Mouse (Mus musculus) ES-E14 (cell line): ENCODE measurements at regions not wholly inside any gene's neighbourhood (a gene's known extent, or its start where the extent isn't known, plus 50 kb on each side); places are given as distances from the start of the nearest gene placed in this dataset.

Experiments
- HCFC1 ChIP-seq: IDR thresholded peaks from 2 replicates; pipeline ENCODE4 v1.6.1; 2012; ENCODE audit warnings: low read length, inconsistent platforms, borderline replicate concordance; ENCODE audit not compliant: insufficient read depth
- MAFK ChIP-seq: IDR thresholded peaks from 2 replicates; pipeline ENCODE4 v1.6.1; 2014; ENCODE audit warnings: mild to moderate bottlenecking, low read depth, low read length, inconsistent platforms; ENCODE audit not compliant: insufficient read depth
- ZC3H11A ChIP-seq: IDR thresholded peaks from 2 replicates; pipeline ENCODE4 v1.6.1; 2012; ENCODE audit warnings: low read depth, mild to moderate bottlenecking, inconsistent platforms, low read length, borderline replicate concordance
- ZNF384 ChIP-seq: IDR thresholded peaks from 2 replicates; pipeline ENCODE4 v1.6.1; 2012; ENCODE audit warnings: low read depth, low read length, inconsistent platforms

DNA sequence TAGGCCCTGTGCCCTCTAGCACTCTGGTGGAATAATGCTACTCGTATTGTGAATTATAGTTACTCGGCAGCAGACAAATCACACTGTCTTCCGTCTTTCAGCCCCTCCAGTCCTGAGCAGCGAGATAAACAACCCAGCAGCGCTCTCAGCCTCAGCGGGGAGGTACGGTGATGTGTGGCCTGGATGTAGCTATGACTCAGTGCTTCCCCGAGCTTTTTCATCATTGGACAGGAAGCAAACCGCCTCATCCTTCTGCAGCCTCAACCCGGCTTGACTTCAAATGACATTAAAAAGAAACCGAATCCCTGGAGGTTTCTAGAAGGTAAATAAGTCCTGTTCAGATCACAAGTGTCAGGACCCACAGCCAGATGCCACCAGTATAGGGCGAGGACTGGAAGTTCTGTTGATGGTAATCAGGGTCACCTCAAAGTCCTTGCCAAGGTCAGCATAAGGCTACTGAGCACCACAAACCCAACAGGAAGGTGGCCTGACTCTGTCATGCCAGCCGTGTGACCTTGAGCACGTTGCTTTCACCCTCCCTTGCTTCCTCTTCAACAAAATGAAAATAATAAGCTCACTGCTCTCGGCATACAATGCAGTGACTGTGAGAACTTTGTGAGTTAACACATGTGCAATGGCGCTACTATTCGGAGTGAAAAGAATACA lies 199.0 kb upstream of the Hes1 start:
- TF ChIP-seq ZNF384 (no peak), HCFC1 (no peak), MAFK (no peak), ZC3H11A (no peak)
